Mouse (Mus musculus): ENCODE measurements at regions not wholly inside any gene's neighbourhood (a gene's known extent, or its start where the extent isn't known, plus 50 kb on each side); places are given as distances from the start of the nearest gene placed in this dataset.
"Not testable (repeated sequence)": the region's sequence is repeated elsewhere in the genome, so short reads cannot be mapped to it uniquely, and the experiment has no call there.

DNA sequence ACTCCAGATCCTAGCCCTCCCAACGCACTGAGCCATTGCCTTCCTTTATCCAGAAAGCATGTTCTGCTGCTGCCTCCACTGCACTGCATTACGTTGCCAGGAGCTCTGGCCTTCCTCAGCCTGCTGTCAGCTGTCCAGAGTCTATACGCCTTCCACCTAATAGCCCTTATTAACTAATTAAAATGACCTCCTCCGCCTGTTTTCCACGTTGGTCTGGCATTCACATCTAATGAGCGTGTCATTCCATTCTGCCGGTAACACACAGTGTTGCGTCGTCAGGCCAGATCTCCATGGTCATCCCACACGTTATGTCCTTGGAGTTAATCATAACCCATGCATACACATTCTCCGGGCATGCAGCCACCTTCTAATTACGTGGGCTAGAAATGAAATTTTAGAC, 56.7 kb upstream of the Med4 start:
- DNase-seq = no peak

DNA sequence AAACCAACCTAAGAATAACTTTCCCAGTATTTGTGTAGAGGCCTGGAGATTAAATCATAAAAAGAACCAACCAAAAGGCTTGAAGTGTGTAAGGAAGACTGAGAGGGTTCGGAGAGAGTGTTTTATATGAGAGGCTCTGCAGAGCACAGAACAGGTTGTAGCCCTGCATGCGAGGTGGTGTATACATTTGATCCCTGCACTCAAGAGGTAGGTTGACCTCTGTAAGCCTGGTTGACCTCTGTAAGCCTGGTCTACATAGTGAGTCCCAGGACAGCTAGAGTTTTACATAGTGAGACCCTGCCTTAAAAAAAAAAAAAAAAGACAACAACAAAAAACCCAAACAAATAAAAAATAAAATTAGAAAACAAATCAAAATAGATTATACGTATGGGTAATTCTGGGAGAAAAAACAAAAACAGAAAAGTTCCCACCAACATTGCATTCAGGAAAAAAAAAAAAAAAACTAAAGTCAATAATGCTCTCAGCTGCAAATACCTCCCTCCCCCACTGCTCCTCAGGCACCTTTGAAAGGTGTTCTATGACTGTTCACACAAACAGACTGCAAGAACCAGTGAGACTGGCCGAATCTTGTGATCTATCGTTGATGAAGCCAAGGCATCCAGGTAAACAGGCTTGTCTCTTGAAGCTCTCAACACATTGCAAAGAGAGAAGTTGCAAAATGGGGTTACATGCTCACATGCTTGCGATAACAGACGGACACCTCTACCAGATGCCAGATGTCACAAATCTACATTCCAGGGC, 57.3 kb upstream of the Med4 start:
- DNase-seq = no peak

DNA sequence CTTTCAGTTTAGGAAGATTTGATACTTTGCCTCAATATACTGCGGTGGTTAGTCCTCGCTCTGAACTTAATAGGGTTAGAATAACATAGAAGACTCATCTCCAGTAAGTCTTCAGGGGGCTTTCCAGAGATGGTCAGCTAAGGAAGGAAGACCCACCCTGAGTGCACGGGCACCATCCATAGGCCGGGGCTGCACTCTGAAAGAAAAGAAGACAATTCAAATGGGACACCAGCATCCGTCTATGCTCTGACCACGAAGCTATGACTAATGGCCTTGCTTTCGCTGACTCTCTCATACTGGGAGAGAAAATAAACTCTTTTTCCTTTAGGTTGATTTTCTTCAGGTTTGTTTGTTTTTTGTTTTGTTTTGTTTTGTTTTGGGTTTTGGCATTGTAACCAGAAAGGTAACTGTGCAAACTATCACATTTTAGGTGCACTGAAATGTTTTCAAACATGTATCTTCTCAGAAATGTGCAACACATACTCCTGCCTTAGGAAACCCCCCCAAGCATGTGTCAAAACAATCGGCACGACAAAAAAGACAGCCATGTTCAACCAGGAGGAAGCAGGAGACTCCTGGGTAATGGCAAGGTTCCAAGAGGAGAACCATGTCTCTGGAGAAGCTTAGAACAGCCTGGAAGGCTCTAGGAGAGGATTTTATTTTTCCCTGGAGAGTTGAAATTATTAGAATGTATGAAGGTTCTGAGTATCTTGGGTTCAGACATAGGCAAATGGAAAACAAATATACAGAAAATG, 58.4 kb upstream of the Med4 start:
- no peak for DNase-seq

DNA sequence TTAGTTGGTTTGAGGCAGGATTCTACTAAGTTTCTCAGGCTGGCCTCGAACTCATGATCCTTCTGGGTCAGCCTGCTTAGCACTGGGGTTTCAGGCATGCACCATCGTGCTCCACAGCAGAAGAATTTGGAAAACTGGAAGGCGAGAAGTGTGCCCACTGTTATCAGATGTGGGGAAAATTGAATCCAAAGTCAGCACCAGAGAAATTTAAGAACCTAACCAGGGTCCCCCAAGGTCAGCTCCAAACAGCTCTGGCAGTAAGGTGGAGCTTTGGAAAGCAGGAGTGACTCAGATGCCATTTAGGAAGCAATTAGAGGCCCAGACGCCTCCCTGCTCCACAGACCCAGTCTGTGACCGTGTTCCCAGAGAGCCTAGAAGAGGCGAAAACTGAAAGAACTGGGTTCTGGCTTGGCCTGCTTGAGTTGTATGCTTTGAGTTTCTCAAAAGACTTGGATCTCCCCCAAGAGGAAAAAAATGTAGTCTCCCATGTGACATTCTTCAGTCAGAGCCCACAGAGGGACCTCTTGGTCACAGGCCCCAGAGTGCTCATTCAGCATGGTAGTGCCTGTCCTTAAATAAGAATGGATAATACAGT, 59.8 kb upstream of the Med4 start:
- DNase-seq = no peak

DNA sequence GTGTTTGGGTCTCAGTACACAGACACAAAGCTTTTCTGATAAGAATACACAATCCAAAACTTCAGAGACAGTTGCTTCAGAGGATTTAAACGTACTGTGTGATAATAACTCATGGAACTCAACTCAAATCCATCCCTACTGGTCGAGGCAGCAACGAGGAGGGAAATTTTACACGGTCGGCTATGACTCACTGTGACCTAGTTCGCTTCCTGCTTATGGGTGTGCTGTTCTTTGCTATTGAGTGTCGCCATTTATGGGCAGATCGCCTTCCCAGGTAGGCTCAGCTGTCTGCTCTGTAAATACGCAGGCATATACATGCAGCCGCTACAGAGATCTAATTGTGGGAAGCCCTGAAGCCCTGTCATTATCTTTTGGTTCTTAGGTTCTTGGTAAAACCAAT, 60.7 kb upstream of the Med4 start:
- DNase-seq = no peak

DNA sequence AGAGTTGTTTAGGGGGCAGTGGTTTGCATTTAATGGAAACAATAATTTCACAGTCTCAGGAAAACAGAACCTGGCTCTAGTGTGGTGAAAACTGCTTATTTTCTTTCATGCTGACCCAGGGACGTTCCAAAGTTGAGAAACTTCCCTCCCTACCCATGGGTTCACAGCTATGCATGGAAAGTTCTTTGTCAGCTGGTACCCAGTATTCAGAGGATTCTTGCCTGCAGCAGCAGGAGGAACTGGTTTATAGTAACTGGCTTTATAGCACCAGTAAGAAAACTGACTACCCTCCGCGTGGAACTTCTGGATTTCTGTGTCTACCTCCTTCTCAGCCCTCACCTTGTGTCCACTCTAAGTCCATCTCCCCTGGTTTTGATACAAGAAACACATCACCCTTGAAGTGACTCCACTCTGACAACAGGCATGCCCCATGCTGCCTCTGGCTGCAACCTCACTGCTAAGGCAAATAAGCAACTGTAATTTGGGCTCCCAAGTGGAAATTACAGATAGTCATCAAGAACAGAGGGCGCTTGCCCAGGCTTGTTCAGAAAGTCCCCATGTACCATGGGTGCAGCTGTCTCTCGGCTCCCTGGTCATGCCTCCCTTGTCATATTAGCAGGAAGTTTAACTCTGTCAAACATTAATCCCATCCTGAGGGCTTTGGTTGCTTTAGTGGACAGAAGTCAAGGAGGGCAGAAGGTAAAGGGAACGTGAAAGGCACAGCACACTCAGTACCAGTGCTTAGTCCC, 60.6 kb upstream of the Itm2b start:
- DNase-seq = peak; percentile 10

DNA sequence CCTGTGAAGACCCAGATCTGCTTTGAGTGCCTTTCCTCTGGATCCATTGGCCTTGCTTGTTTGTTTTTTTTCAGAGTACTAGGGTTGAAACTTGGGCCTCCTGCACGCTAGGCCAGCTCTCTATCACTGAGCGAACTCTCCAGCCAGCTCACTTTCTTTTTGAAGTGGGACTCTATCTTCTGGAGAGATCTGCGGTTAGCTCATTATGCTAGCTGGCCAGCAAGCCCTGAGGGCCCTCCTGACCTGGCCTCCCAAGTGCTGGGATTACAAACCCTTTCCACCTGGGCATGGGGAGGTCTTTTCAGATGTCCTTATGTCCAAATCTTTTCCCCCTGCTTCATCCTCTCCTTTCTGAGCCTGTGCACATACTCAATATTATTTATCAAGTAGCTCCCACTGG, 59.6 kb upstream of the Itm2b start:
- DNase-seq = no peak

DNA sequence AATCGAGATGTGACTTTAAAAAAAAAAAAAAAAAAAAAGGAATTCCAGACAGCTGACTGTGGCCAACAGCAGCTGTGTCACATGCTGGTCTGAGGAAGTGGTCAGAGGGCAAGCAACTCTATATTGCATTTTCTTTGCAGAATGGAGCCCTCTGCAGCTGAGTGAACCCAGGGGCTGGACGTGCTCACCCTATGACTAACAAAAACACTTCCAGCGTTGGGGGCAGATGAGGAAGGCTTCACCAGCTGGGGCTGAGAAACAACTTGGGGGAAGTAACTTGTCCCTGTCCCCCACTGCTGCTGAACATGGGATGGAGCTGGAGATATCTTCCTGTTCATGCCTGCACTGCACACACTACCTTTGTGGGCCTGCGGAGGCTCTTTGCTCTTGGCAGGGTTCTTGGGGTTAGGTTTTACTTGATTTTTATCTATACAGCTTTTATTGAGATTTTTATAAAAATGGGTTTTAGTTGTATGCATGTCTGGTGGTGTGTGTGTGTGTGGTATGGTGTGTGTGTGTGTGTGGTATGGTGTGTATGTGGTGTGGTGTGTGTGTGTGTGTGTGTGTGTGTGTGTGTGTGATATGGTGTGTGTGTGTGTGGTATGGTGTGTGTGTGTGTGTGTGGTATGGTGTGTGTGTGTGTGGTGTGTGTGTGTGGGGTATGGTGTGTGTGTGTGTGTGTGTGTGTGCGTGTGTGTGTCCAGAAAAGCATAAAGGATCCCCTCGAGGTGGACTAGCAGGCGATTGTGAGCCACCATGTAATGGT, 57.0 kb upstream of the Itm2b start:
- peak; percentile 26 for DNase-seq

DNA sequence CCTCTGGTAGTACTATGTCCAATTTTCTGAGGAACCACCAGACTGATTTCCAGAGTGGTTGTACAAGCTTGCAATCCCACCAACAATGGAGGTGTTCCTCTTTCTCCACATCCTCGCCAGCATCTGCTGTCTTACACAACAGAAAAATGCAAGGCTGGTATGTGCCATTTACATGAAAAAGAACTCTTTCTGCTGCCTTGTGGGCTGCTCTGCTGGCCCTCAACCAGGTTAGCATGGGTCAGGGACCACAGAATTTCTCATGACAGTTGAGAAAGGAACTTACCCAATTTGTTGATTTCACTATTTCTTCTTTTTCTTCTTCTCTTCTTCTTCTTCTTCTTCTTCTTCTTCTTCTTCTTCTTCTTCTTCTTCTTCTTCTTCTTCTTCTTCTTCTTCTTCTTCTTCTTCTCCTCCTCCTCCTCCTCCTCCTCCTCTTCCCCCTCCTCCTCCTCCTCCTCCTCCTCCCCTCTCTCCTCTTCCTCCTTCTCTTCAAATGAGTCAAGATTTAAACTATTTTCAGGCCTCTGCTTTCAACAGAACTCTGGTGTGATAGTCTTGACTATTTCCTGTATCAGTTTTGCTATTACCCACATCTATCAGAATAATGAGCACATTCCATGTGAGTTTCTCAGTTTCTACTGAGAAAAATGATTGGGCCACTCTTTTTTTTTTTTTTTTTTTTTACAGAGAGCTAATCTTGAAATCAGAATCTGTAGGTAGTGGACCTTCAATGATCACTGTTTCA, 56.3 kb upstream of the Itm2b start:
- not testable (repeated sequence) for DNase-seq

DNA sequence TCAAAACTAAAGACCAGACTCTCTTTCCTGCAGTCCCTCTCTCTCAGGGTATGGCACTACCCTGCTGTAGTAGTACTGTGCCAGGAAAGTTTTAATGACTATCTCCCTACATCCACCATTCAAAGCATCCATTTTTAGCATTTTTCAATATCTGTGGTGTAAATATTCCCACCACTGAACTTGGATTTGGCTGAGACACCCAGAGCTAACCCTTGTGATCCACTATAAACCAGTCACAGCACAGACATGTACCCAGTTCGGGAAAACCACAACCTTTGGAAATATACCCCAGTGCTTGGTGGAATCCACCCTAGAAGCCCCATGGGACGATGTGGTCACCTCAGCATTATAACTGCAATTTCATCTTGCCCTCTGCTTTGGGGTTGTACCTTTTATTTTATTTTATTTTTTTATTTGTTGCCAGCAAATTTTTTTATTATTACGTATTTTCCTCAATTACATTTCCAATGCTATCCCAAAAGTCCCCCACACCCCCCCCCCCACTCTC, 54.8 kb upstream of the Itm2b start:
- no peak for DNase-seq

DNA sequence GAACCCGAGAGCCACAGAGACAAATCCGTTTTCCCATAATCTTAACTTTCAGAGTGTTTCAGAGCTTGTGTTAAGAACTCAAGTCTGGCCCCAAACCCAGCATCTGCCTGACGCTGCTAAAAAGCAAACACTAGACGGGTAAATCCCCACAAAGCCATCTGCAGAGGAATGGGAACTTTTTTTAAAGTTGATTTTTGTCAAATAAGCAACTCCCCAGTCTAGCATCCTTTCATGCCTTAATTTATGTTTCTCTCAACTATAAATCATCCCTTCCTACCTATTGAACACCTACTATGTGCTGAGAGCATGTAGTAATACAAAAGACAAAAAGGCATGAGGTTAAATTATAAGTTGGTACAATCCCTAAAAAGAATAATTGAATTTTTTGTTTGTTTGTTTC, 50.8 kb upstream of the Itm2b start:
- DNase-seq = no peak

Measured in liver (tissue).